Mouse (Mus musculus): ENCODE data around the gene Fxr2.

DNA sequence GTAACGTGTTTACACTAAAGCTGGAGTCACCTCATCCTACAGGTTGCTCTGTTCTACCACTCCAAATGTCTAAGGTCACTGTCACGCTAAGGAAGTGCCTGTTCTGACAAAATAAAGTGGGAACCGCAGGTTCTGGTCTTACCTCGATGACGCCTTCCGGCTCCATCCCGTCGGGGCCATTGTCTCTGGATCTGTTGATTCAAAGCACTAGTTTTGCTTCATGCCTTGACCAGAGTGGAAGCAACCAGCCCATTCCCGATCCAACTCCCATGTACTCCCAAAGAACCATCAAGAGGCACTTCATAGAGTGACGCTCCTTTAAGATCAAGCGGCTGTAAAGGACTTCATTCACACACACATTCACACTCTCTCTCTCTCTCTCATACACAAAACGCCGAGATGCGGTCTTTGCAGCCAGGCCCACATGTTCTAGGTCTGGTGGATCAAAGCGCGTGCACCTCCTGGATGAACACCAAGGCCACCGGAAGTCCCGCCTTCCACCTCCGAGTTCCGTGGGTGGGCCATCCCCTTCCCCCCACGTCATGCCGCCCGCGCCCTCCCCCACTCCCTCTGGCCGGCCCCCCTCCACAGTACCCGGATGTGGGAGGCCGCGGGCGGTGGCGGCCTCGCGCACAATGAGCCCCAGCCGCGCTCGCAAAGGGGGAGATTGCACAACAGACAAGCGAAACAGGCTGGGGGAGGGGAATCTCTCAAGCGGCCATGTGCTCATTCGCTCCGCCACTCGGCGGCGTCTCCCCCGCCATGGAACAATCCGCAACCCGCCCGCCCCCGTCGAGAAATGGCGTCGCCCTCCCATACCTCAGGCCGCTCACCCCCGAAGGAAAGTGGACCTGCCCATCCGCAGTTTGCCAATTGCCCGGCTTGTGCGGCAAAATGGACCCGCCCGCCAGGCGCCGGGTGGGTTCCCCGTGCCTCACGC is 38.3 kb downstream of the Fxr2 start:
- TF ChIP-seq CTCF (IDR thresholded peaks at IDR 0.05; ENCODE audit: extremely low read depth, insufficient read length, insufficient replicate concordance, low read depth, low read length), result no peak
- TF ChIP-seq POLR2A (IDR thresholded peaks at IDR 0.05; ENCODE audit: low read depth, low read length), result peak; percentile 68; the same call in 1 of the 2 replicates

Measured in small intestine, adult 2 months (tissue).